Mouse (Mus musculus) right cerebral cortex, postnatal 10 days (tissue): ENCODE measurements around the gene Stac2.

Experiments used
- DNase-seq, 2 experiments: peaks; one replicate each; pipeline ENCODE4 v3.0.0; 2021; ENCODE audit warnings: low spot score in 2 of 2

Gene Stac2

DNA sequence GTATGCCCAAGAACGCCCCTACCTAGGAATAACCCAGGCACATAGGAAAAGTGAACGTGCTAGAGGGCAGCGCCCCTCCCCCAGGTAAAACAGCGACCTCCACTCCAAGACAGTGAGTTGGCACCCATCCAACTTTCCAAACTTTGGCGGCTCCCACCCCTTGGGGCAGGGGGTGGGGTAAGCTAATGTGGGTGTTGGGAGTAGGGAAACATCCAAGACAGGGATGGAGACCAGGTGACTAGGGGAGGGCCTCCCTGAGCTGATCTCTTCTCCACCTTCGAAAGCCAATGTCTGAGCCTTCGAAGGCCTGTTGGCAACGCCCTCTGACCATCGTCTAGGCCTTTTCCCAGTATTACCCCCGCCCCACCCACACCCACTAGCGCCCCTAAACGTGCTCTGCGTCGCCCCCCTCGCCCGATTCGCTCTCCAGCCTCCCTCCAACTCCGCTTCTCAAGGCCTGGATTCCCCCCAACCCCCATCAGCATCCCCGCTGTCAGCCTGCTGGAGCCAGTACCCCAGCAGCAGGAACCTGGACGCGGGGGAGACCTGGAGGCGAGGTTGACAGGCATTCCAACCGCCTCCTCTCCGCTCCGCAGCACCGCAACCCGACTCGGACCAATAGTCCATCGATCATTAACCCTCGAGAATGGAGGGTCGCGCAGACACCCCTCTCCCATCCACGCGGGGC lies 31.6 kb downstream of the Stac2 start:
- DNase-seq, result peak; percentile 77 to 78

DNA sequence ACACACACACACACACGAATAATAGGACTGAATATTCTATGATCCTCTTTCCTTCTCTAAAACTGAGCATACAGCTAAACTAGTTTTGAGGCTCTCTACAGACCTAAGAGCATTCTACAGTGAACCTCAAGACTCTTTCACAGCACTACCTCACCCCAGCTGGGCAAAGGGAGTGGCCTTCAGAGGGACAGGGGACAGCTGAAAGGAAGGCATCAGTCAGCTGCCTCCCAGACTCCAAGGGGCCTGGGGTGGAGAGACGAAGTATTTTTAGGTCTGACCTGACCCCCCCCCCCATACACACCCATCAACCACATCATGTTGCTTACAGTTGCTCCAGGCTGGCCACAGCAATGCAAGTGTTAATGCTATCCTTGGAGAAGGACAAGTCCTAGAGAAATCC lies 32.1 kb downstream of the Stac2 start:
- DNase-seq, result no peak

DNA sequence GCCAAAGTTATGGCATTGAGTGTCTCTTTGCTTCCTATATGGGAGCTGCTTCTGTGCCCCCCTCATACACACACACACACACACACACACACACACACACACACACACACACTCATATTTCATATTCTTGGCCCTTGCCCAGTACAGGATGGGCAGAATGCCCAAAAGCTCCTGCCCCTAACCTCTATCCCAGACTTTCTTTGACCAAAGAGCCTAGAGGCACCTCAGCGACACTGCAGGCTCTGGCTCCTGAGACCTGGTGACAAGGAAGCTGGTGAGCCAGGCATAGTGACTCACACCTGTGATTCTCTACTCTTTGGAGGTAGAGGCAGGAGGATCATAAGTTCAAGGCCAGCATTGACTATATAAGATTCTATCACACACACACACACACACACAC lies 32.6 kb downstream of the Stac2 start:
- DNase-seq, result peak; percentile 51 to 65

DNA sequence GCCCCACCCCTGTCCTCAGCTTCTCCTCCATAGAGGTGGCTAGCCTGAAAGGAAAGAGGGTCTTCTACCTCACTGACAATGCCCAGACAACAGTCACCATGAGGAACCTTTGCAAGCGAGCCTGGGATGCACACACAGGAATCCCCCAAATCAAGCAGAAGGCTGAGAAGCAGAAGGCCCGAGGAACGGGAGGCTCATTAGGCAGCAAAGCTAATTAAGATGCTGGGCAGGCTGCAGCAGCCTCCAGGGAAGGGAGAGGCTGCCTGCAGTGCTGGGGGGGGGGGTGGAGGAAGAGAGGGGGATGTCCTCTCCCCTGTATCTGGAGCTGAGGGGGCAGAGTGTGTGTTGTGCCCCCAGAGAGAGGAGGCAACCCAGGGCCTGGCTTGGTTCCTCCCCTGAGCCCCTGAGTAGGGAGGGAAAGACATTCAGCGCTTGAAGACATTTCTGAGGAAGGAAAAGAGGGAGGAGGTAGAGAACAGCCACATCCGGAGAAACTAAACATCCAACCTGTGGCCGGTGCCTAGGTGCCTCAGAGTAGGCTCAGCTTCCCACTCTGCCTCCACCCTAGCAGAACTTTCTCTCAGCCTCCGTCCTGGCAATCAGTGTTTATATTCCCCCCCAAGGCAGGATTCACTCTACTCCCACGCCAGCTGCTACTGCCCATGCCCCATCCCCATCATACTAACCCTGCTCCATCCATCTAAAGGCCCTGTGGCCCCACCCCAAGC lies 33.2 kb downstream of the Stac2 start:
- peak; percentile 52 to 63 for DNase-seq

DNA sequence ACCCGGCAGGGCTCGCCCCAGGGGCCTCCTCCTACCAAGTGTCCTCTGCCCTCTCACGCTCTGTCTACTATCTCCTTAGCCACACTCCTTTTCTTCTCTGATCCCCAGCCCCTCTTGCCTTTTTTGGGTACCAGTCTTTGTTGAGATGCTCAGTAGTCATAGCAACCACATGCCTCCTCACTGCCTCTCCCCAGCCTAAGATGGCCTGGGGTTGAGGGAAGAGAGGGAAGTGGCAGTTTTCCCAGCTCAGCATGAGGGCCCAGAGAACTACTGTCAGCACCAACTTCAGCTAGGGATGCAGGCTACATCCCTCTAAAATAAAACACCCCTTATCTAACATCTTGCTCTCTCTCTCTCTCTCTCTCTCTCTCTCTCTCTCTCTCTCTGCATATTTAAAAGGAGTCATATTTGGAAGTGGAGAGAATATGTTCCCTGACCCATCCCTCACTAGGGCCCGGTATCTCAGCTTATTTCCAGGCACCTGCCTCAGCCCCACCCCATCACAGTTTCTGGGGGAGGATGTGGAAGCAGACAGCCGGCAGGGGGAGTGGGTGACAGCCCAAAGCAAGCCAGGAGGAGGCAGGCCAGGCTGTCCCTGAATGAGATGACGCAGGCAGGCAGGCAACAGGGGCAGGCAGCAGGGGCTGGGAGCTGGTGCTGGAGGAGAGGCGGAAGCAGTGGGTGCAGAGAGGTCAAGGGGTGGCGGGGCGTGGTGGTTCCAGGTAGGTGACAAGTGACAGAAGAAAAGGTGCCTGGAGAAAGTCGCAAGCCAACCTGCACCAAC lies 34.2 kb downstream of the Stac2 start:
- DNase-seq, result peak; percentile 84 to 91

DNA sequence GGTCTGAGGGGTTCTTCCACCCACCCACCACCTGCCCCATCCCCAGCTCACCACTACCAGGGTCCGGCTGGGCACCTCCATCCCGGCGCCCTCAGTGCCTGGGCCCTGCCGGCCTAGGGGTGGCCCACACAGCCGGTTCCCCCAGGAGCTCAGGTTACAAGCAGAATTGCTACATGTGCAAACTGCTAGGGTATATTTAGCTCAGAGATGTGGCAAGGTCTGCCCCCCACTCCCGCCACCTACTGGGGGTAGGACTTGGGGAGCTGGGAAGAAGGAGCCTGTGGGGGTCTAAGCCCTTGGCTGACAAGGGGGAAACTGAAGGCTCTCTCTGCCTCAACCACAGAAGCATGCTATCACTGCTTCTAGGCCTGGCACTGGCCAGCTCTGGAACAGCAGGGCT lies 35.0 kb downstream of the Stac2 start:
- DNase-seq, result peak in 1 of 2 experiments; percentile 22

DNA sequence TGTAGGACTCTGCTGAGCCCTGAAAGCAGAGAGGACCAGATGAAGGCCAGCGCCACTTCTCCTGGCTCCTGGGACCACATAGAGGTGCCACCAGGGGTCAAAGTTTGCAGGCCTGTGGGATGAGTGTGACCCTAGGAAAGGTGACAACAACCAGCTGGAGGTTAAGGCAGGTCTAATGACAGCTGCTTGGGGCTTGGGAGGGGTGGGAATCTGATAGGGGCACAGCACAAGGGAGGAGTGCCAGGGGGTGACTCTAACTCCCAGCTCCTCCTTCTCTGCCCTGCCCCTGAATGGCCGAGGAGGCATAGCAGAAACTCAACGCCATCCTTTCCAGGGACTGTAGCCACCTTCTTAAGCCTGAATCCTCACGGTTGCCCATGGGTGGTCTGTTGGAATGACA lies 36.4 kb downstream of the Stac2 start:
- DNase-seq, result peak in 1 of 2 experiments; percentile 22

DNA sequence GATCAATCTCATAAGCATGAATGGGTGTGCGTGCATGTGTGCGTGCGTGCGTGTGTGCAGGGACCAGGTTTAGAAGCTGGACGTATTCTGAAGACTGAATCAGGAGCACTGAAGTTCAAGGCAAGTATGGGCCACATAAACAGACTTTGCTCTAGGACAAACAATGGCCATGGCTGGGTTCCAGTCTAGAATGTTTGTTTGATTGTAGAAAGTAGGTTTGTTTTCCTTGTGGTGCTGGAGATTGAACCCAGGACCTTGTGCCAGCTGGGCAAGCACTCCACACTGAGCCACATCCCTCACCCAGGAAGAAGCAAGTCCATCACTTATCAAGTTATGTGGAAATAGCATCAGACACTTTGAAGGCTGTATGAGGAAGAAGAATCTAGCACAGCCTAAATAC lies 37.1 kb downstream of the Stac2 start:
- DNase-seq, result no peak

DNA sequence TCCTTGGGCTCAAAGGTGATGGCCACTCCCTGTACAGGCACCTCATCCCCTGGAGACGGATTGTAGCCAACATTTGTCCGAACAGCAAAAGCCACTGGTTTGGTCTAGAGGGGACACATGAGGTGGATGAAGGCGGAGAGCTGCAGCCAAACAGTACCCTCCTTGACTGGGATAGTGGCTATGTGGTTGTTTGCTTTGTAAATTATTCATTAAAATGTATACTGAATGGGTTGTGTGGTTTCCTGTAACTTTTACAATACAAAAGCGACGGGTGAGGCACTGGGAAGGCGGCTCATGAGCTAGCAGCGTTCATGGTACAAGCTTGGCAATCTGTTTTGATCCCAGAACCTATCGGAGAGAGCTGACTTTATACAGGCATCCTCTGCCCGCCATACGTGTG lies 40.4 kb downstream of the Stac2 start:
- DNase-seq, result no peak

DNA sequence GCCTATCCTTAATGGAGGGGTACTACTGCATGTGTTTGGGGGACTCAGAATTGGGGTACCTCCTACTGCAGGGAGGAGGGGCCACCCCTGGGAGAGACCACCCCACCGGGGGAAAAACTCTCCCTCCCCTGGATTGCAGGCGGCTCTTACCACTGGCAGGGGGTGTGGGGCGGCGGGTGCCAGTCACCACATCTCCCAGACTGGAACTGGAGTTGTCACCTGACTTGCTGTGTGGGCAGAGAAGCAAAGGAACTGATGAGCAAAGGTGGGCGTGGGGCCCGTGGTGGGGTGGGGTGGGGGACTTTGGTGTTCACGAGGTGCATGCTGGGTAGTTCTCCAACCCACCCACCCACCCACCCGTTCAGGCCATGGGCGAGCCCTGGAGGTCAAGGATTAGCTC lies 41.5 kb downstream of the Stac2 start:
- DNase-seq, result peak in 1 of 2 experiments; percentile 46

DNA sequence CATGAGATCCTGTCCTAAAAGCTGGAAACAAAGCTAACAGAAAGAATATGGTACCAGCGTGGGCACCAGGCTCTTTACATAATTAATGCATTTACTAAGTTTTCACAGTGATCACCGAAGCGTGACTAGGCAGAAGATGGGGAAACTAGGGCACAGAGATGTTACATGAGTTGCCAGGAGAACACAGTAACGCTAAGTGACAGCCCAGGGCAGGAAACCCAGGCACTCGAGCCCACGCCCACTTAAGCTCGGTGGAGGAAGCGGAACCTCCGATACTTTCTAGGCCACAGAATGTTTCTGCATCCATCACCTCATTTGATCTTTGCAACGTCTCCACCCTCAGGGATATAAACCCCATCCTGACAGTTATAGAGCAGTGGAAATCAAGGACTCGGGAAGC lies 45.2 kb downstream of the Stac2 start:
- no peak for DNase-seq

DNA sequence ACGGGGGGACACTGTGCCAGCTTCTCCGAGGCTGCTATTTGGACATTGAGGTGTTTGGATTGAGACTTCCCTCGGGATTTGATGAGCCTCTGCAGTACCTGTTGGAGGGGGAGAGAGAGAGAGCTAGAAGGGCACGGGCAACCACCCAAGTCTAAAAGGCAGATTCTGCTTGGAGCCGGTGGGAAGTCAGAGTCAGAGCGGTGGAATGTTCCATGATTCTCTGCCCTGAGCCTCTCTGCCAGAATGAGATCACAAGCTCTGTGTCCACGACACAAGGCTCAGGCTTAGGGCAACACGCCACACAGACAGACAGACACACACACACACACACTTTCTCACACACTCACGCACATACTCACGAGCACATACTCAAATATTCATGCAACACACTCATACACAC lies 47.6 kb downstream of the Stac2 start:
- no peak for DNase-seq

DNA sequence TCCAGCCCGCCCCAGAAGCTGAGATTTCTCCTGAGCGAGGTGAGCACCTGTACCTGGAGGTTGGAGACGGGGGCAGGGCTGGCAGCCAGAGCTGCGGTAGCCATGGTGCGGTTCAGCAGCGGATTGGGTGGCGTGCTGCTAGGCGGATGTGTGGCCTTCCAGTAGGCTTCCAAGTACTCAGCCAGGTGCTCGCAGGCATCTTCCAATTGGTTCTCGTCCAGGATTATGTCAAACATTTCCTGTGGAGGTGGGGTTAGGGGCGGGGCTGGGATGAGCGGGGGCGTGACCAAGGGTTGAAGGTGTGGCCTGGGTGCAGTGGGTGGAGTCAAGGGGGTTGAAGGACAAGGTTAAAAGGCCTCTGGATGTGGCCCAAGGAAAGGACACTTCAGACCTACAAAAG lies 48.2 kb downstream of the Stac2 start:
- DNase-seq, result peak in 1 of 2 experiments; percentile 34

DNA sequence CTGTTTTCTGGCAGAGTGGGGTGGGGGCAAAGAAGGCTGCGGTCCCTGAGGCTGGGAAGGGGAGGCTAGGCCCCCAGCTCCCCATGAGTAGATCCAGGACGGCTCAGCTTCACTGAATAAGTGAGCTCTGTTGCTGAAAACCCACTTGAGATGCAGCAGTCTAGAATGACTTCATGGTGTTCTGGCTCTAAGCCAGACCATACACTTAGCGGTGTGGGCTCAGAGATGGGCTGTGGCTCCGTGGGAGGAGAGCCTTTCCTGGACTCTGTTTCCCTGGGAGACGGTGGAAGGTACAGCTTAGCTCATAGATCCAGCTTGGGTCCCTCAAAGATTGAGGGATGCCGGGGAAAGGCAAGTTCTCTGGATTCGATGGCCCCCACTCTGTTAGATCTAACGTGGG lies 49.1 kb downstream of the Stac2 start:
- peak; percentile 62 to 83 for DNase-seq

DNA sequence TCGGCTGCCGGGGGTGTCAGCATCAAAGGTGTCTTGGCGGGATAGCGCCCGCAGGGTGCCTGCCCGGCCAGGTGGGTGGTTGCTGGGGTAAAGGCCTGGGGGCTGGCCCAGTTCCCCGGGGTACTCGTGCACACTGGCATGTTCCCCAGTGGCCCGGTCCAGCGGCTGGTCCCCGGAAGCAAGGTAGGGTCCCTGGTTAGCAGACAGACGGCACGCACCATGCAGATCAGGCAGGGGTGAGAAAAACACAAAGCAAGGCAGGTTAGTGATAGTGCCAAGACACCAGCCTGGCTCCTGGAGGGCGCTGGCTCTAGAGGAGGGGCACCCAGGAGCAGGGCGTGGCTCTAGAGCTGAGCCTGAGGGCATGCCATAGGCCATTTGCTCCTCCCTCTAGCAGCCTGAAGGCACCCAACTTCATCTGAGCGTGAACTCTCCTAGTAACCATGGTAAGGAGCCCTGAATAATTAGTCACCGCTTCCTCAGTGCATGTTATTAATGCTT lies 50.0 kb downstream of the Stac2 start:
- DNase-seq, result peak; percentile 40 to 57

DNA sequence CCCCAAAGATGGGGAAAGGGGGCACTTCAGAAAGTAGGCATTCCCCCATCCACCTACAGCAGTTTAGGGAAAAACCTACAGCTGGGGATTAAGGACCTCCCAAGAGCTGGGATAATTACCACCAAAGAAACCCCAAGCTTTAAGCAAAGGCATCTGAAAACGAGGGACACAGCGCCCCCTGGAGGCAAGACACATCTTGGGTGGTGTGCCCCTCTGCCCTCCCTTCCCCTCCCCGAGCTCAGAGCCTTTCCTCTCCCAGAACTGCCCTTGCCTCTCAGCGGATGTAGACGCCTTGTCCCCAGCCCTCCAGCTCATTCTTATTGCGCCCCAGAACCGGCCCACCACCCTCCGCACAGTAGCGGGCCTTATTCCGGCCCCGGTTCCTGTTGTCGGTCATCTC lies 50.6 kb downstream of the Stac2 start:
- peak; percentile 81 to 82 for DNase-seq

DNA sequence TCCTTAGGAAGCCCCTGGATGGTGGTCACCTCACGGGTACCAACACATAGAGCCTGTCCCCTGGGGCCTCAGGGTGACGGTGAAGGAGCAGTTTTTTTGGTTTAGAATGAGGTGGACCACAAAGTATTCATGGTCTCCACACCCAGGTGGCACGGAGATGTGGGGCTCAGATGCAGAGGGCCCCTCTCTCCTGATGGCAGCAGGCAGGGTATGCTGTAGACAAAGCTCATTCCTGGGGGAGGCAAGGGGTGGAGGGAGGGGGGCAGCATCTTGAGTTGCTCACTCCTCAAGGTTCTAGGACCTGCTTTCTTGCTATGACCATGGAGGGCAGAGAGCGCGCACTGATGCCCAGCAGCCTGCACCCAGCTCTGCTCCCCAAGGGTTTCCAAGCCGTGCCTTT lies 51.3 kb downstream of the Stac2 start:
- no peak for DNase-seq

DNA sequence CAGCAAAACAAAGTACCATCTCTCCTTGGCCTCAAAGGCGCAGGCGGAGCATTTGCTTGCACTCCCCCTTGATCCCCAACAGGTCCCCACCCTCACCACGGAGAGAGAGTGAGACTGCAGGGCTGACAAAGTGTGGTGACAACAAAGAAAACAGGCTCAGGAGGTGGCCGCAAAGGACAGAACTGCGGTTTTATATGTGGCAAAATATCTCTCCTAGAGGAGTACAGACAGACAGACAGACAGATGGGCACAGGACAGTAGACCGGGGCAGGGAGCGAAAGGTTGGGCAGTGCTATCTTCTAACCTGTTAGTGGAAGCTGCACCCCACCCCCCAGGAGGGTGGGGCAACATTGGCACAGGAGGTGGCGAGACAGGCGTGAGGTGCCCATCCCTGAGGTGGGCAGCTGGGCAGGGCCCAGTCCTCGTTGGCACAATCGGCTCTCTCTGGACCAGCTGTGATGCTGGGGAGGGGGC lies 51.9 kb downstream of the Stac2 start:
- DNase-seq, result peak; percentile 43 to 53

DNA sequence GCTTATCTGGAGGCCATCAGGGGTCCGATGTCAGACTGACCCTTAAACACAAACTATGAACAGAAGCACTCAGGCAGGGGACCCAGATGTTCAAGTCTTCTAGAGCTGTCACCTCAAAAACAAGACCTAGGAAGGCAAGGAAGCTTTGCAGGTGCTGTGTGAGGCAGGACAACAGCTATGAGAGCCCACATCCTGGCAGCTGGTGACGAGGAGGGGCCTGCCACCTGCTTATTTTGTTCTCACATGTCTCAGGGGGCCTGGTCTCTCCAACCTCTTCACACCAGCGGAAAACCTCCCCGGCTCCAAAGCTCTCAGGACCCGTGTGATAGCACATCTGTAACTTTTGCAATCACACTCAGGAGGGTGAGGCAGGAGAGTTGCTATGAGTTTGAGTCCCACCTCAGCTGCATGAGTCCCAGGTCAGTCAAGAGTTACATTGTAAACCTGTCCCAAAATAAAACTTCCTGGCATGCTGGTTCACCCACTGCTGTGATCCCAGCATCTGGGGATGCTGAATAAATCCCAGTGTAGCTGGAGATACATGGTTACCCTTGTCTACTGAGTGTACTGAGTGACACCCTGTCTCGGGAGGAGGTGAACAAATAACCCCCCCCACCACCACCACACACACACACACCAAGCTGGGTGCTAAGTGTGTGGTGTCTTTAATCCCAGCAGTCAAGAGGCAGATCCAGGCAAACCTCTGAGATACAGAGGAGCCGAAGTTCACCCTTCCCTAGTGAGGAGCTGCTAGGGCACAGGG lies 52.7 kb downstream of the Stac2 start:
- DNase-seq, result peak in 1 of 2 experiments; percentile 27

DNA sequence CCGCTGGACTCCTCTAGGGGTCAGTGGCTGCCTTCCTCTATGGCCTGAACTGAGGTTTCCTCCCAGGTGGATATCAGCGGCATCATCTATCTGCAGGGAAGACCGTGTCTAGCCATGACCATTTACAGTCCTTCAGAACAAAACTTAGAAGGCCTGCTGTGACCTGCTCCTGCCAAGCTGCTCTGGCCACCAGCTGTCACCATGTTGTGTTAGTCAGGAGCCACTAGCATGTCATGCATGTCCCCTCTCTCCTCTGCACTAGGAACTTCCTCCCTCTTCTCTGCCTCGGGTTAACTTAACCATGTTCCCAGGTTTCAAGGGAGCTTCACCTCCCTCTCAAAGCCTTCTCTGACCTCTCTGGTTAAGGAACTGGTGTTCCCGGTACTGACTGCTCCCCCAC lies 53.5 kb downstream of the Stac2 start:
- peak in 1 of 2 experiments; percentile 34 for DNase-seq

DNA sequence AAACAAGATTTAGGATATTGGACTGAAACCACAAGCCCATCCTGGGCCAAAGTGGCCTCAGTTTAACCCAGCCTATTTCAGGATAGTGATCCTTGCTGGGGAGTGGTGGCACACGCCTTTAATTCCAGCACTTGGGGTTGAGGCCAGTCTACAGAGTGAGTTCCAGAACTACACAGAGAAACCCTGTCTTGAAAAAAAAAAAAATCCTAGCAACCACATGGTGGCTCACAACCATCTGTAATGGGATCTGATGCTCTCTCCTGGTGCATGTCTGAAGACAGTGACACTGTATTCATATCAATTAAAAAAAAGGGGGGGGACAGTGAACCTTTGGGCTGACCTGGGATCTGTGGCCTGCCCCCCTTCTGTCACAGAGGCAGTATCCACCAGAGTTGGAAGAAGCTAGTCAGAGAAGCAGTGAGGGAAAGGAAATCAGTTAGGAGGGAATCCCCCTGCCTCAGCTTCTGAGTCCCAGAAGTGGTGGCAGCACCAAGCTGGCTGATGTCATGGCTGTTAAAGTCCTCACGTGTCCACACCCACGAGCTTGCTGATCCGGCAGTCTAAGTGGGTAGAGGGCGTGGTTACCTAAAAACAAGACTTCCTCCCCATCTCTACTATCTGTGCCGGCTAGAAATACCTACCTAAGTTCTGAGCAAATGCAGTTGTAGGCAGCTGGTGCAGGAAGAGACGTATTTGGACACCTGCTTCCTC lies 54.2 kb downstream of the Stac2 start:
- peak; percentile 45 to 64 for DNase-seq
